Mouse (Mus musculus): ENCODE data around the gene Ttll8. TPM values are rescaled to one million over a fixed set of nuclear protein-coding genes. Genes with fewer than 3 reads are reported as not detected.

Gene Ttll8
- 0.11 TPM in 1 of 2 replicates, not detected in the other for total RNA-seq (2021)
- long read RNA-seq, experiment 1: 0 reads
- long read RNA-seq, experiment 2, partial matches to known transcripts: 0 of 2 reads
- long read RNA-seq, experiment 2, other reads (novel, unspliced or antisense): 2 of 2 reads

- DNase-seq: peak; percentile 25
These were observed at the start of gene Ttll8 for GRCm38 (mm10) chr15:88954368-88955072. Ttll8 (minus strand) TSS chr15:88954418.

DNA sequence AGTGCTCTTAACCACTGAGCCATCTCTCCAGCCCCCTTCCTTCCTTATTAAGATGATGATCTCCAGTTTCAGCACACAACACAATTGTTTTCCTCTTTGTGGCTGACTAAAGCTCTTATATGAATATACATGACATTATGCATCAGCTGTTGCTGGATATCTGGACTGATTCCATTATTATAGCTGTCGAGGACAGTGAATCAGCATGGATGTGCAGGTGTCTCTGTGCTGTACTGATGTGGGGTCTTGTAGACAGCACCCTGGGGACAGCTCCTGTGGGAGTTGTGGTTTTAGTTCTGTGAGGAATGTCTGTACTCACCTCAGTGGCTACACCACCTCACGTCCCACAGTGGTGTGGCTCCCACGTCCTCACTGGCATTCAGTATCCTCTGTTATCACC, 47.0 kb upstream of the Ttll8 start:
- DNase-seq: no peak

- no peak for DNase-seq
These were observed 46.1 kb upstream of the Ttll8 start for GRCm38 (mm10) chr15:89000367-89000766.

DNA sequence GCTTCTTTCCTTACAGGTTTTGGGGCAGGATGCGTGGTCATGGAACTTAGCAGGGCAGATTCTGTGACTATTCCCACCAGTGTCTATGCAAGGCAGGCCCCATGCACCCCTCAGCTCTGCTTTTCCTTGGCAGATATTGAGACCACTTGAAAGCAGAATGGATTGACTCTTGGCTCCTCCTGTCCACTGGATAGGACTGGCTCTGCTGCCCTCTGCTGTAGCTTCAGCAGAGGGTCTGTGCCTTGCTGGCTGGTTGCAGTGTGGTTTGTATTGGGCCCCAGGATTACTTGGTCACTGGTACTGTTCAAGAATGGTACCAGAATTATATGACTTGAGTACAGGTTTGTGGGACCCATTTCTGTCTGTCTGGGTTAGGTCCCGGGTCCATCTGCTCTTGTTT, 44.9 kb upstream of the Ttll8 start:
- DNase-seq: peak; percentile 34

DNA sequence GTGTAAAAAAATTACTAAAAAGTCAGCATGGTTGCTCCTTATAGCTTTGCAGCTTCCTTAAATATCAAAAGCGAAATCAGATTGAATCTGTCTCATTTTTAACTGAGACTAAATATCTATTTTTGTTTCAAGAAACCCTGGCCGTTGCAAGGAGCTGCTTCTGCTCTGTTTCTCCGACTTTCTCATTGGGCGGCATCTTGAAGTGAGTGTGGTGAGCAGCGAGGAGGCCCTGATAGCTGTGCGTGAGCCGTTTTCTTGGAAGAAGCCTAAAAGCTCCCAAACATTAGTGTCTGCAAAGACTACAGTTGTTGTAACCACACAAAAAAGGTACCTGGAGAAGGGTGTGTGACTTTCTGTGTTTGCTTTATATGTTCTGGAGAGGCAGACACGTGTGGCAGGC, 44.4 kb upstream of the Ttll8 start:
- no peak for DNase-seq

- peak; percentile 50 for DNase-seq
These were observed 35.0 kb upstream of the Ttll8 start for GRCm38 (mm10) chr15:88989236-88989635.

DNA sequence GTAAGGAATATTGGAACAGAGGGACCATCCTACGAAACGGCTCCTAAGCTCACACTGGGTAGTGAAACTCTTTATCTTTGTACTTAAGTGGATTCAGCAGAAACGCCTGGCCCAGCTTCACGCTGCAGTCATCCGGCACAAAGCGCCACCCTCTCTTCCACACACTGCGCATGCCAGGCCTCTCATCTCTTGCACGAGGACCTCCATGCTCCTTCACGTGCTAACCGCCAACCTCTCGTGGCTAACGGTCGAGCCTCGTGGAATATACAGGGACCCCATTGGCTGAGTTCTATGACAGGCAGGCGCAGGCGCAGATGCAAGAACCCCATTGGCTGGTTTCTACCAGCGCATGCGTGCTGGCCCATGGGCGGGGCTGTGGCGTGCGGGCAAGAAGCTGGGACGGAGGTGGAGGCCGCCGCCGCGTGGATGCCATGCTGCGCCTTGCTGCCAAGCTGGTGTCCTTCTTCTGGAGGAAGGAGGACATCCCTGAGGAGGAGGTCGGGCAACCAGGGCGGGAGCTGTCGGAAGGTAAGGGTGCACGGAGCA, 28.4 kb upstream of the Ttll8 start, which contains the start of gene Mov10l1:
Gene Mov10l1 (plus strand): TSS at position 376 of the 546 bp plus-strand sequence.
- no peak for DNase-seq

GRCm38 (mm10) chr15:88979138-88979446, 24.9 kb upstream of the Ttll8 start:
- no peak for DNase-seq

DNA sequence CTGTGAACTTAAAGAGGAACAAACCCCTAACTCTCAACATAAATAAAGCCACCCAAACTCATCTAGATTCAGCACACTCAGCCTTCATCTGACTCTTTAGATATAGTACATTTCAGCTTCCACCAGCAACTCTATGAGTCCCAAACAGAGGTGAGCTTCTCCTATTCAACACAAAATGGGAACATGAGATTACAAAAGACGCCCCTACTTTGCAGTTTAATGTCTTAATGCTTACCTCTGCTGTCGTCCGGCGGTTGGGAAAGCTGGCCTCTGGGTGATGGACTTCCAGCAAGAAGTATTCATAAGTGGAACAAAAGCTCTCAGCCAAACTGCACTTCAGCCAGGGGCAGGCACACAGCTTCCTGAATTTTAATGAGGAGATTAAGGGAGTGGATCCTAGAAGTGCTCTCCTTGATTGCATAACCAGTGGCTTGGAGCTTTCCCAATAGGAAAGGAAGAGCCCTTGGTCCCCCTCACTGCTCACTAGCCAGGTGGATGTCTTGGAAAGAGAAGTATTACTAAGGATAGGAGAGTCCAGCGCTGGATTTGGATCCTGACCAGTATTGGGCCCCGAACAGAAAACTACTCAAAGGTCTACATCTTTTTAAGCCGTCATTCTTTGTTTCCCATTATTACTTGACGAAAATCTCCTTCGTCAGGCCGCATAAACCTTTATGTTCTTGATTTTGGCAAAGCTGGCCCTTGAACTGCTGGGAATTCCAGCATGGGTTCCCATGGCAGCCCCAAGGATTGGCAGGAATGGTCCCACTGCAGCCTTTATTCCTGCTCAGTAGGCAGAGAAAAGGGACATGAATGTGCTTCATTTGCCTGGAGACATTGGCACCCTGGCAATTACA, 24.3 kb upstream of the Ttll8 start, which contains the start of gene Mlc1:
Gene Mlc1 (minus strand): TSS at position 727 of the 857 bp plus-strand sequence.
- DNase-seq: no peak

GRCm38 (mm10) chr15:88972300-88972699, 18.1 kb upstream of the Ttll8 start:
- no peak for DNase-seq

DNA sequence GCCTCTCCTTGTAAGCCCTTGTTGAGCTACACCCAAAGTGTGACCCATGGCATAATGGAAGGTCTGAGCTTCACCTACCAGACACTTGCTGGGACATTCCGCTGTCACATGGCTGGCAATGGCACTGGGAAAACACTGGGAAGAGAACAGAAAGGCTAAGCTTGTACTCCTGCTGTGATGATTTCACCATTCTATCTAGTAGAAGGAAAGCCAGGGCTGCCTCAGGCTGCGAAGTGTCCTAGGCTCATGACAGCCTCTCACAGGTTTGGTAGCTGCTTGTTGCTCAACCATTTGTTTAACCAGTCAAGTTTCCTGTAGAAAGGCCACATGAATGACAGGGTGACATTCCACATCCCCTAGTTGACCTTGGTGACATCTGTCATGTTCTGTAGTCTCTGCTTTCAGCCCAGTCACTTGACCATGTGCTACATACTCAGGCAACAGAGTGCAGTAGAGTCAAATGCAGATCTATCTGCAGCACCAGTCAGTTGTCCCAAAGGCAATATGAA, 9.9 kb upstream of the Ttll8 start:
- no peak for DNase-seq

DNA sequence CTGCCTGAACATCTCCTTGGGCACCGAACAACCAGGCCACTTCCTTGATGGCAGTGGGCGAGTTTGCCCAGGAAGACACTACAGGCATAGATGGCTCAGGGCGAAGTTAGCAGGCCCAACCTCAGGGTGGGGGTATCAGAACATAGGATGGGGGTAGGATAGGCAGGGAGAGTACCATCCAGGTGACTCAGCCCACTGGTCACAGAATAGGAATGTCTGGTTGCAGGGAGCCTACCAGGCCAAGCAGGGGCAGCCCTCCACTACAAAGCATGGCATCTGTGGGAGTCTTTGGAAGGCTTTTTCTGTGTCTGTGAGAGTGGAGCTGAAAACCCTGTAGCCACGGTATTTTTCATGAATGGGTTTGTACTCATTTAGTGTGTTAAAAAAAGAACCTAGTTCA, 3.3 kb upstream of the Ttll8 start:
- DNase-seq: no peak

DNA sequence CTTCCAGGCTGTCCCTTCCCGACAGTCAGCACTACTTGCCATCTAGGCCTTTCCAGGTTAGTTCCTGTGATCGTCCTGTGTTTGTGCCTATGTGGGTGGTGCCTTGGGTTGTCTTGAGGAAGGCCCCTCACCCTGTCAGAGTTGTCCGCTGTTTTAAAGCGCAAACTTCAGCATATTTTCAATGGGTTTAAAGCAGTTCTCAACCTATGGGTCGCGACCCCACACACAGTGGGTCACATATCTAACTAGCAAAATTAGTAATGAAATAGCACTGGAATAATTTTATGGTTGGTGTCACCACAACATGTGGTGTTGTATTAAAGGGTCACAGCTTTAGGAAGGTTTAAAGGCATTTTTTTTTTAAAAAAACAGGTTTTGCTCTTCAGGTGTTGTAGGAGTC, 1.1 kb upstream of the Ttll8 start:
- DNase-seq: no peak

GRCm38 (mm10) chr15:88951246-88951645, 3.0 kb downstream of the Ttll8 start:
- DNase-seq: no peak

- peak; percentile 72 for DNase-seq
These were observed 7.4 kb downstream of the Ttll8 start for GRCm38 (mm10) chr15:88946851-88947250.

- DNase-seq: no peak
These were observed 10.2 kb downstream of the Ttll8 start for GRCm38 (mm10) chr15:88943896-88944551.

DNA sequence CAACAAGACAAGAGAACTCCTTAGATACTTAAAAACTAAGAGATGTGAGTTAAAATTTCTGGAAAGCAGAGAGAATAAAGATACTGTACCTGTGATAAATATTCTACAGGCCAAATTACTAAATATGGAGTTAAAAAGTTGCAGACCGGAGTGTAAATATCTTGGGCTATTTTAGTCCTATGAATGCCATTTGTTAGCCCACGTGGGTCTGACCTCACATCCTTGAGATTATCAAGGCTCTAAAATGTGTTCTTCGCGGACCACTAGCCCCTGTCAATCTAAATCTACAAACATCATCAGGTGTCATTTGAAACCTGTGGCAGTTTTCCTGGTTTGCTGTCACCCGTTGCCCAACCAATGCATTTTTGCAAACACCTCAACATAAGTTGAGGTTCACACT, 11.4 kb downstream of the Ttll8 start:
- no peak for DNase-seq

DNA sequence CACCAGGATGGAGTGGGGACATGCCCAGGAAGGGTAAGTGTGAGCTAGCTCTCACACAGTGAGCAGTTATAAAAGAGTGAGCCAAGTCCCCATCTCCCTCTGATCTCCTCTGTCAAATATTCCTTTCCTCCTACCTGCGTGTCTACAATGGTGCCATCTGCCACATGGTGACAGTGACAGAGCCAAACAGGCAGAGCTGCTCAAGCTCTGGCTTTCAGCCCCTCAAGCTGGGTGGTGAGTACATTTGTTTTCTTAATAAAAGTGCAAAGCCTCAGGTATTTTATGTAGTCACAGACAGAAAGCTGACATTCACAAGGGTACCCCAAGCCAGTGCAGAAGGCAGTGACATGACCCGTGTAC, 16.9 kb downstream of the Ttll8 start:
- no peak for DNase-seq

- no peak for DNase-seq
These were observed 17.5 kb downstream of the Ttll8 start for GRCm38 (mm10) chr15:88936619-88937290.

DNA sequence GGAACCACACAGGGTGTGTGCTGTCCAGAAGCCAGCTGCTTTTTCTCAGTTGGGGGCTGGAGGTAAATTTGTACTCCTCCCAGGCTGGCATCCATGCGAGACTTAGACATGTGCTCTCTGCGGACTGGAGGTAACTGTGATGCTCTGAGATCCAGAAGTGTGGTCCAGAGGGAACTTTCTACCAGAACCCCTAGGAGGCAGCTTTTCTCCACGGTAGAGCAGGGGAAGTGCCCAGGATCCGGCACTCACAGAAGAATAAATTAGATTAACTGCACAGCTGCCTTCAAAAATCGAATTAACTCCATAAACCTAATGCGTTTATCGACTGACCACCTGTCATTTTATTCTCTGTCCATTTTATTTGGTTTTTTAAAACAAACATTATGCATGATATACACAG, 20.1 kb downstream of the Ttll8 start:
- peak; percentile 47 for DNase-seq

DNA sequence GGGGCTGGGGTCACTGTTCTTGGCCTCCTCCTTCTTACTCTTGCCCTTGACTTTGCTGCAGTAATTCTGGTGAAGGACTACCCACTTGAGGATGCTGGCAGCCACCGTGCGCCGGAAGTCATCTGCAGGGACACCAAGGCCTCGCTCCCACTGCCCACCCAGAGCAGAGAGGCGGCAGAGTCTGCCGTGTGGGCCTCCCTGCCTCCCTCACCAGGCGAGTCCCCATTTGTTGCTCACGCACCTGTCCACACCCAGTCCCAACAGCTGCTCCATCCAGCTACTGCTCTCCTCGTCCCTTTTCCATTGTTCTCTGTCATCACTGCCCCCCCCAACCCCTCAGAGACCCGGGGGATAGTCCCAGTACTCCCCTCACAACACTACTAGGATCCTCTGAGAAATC, 21.6 kb downstream of the Ttll8 start:
- DNase-seq: no peak

DNA sequence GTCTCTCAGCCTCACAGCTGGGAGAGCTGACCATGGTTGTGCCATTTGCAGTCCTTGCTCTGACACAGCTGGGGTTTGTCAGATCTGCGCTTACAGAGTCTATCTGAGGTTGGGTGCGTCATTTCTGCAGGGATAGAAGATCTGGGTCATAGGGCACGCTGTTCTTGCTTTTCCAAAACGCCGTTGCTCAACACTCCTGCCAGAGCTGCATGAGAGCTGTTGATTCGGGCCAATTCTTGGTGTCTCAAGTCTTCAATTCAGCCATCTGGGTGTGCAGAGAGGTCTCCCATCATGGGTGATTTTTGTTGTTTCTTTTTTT, 32.3 kb downstream of the Ttll8 start:
- DNase-seq: peak; percentile 62

Data from adrenal gland, postnatal 14 days (tissue).